Mouse (Mus musculus) forebrain, embryonic 15.5 days (tissue): ENCODE measurements around the gene Mcm10. TPM values are rescaled to one million over a fixed set of nuclear protein-coding genes. Genes with fewer than 3 reads are reported as not detected.
"Not testable (repeated sequence)": the region's sequence is repeated elsewhere in the genome, so short reads cannot be mapped to it uniquely, and the experiment has no call there.

Experiments used
- ATAC-seq: fragments of 200-750 bp; cut with Nextera tagmentation; replicated peaks from 2 replicates; pipeline ENCODE4 v1.8.0; 2017; ENCODE audit warnings: mild to moderate bottlenecking, moderate TSS enrichment, moderate library complexity
- H3K27ac ChIP-seq: fragments of 300-500 bp; sonication (generic); replicated peaks from 2 replicates; pipeline ENCODE4 v1.5.1; 2015; ENCODE audit warnings: mild to moderate bottlenecking, inconsistent platforms
- H3K27me3 ChIP-seq: fragments of 300-500 bp; sonication (generic); 2 replicates; pipeline ENCODE4 v1.6.1; 2015; ENCODE audit warnings: inconsistent platforms
- H3K36me3 ChIP-seq: fragments of 300-500 bp; sonication (generic); 2 replicates; pipeline ENCODE4 v1.6.1; 2015; ENCODE audit warnings: mild to moderate bottlenecking, inconsistent platforms
- H3K4me1 ChIP-seq: fragments of 300-500 bp; sonication (generic); 2 replicates; pipeline ENCODE4 v1.6.1; 2015; ENCODE audit warnings: inconsistent platforms
- H3K4me2 ChIP-seq: fragments of 300-500 bp; sonication (generic); replicated peaks from 2 replicates; pipeline ENCODE4 v1.6.1; 2015; ENCODE audit warnings: mild to moderate bottlenecking, inconsistent platforms
- H3K4me3 ChIP-seq: fragments of 300-500 bp; sonication (generic); 2 replicates; pipeline ENCODE4 v1.5.1; 2015; ENCODE audit warnings: mild to moderate bottlenecking, inconsistent platforms
- H3K9ac ChIP-seq: fragments of 300-500 bp; sonication (generic); replicated peaks from 2 replicates; pipeline ENCODE4 v1.6.1; 2015; ENCODE audit warnings: mild to moderate bottlenecking, inconsistent platforms
- H3K9me3 ChIP-seq: fragments of 300-500 bp; sonication (generic); 2 replicates; pipeline ENCODE4 v1.6.1; 2016; ENCODE audit warnings: inconsistent platforms
- WGBS: fragments of 180-500 bp; shearing (Covaris S2); methylation state at CpG from one replicate; pipeline ENCODE4 v1.1.7; 2015; ENCODE audit warnings: mixed read lengths; 5-methylcytosine and 5-hydroxymethylcytosine counted together
- polyA plus RNA-seq: library from polyadenylated mRNA; unstranded; fragments of >200 nt; fragmentation: Nextera tagmentation; extraction: Ambion mirVana; gene quantifications from 2 replicates; pipeline ENCODE4 v1.2.1, GENCODE M21; 2015

Gene Mcm10
- polyA plus RNA-seq, 1 experiment from 2014 or later = 11.8 TPM

GRCm38 (mm10) chr2:4969083-4969482, 43.5 kb downstream of the Mcm10 start:
- ATAC-seq = no peak
- Histone ChIP-seq H3K4me3 (no peak overlapping the region), H3K4me1 (no peaks in the 10 kb centered on the region), H3K9me3 (no peaks in the 10 kb centered on the region), H3K27me3 (no peaks in the 10 kb centered on the region), H3K4me2 (no peak overlapping the region), H3K9ac (no peak overlapping the region), H3K36me3 (no peaks in the 10 kb centered on the region), H3K27ac (no peak overlapping the region)
- 88% methylated on average over 2 of the region's 2 CpGs for WGBS

DNA sequence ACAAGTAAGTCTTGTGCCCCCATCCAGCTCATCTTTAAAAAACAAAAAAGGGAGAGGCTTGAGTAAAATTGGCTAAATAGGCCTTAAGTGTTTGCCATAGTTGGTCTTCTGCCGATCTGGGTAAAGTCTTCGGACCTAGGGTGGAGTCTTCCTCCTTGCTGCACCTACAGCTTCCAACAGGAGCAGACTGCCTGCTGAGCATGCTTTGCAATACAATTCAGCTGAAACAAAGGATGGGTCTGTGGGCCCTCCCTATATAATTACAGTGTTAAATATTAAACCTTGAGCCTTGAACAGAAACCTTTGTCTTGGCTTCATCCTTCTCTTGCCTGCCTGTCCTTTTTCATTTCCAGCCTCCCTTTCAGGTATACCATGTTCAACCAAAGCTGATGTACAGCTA, 44.8 kb downstream of the Mcm10 start:
- Histone ChIP-seq H3K9me3 (no peaks in the 10 kb centered on the region), H3K27me3 (no peaks in the 10 kb centered on the region), H3K4me1 (no peaks in the 10 kb centered on the region), H3K4me3 (no peak overlapping the region), H3K4me2 (no peak overlapping the region), H3K27ac (no peak overlapping the region), H3K36me3 (no peaks in the 10 kb centered on the region), H3K9ac (no peak overlapping the region)
- 90% methylated on average over 2 of the region's 2 CpGs for WGBS
- ATAC-seq = no peak

- no peaks in the 10 kb centered on the region for H3K36me3 ChIP-seq
- H3K4me3 ChIP-seq = no peak overlapping the region
- H3K27ac ChIP-seq = no peak overlapping the region
- H3K9ac ChIP-seq = no peak overlapping the region
- H3K4me1 ChIP-seq = no peaks in the 10 kb centered on the region
- no peaks in the 10 kb centered on the region for H3K9me3 ChIP-seq
- 90% methylated on average over 12 of the region's 12 CpGs for WGBS
- ATAC-seq = no peak
- no peak overlapping the region for H3K4me2 ChIP-seq
- H3K27me3 ChIP-seq = no peaks in the 10 kb centered on the region
Measured at GRCm38 (mm10) chr2:4958039-4958438, 54.6 kb downstream of the Mcm10 start.

GRCm38 (mm10) chr2:4954216-4954760, 58.3 kb downstream of the Mcm10 start:
- Histone ChIP-seq H3K27ac (no peak overlapping the region), H3K4me2 (no peak overlapping the region), H3K27me3 (no peaks in the 10 kb centered on the region), H3K4me3 (no peak overlapping the region), H3K9me3 (no peaks in the 10 kb centered on the region), H3K4me1 (no peaks in the 10 kb centered on the region), H3K9ac (no peak overlapping the region), H3K36me3 (no peaks in the 10 kb centered on the region)
- WGBS = 74% methylated on average over 6 of the region's 6 CpGs
- ATAC-seq = no peak

DNA sequence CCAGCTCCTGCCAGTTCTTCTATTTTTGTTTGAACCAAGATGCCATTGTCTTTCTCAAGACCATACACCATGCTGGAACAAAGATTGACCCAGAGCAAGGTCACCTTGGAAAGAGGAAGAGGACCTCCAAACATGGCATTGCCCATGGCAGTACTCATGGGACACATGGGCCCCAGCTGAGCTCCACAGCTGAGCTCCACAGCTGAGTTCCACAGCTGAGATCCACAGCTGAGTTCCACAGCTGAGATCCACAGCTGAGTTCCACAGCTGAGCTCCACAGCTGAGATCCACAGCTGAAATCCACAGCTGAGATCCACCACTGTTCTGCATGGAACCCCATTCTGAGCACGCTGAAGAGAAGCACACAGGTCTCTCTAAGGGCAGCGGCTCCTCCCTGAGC, 61.6 kb downstream of the Mcm10 start:
- H3K9me3 ChIP-seq = no peaks in the 10 kb centered on the region
- H3K27me3 ChIP-seq = no peaks in the 10 kb centered on the region
- no peak for ATAC-seq
- no peak overlapping the region for H3K27ac ChIP-seq
- H3K4me1 ChIP-seq = no peaks in the 10 kb centered on the region
- H3K4me3 ChIP-seq = no peak overlapping the region
- no peak overlapping the region for H3K9ac ChIP-seq
- no peaks in the 10 kb centered on the region for H3K36me3 ChIP-seq
- no peak overlapping the region for H3K4me2 ChIP-seq
- 100% methylated on average over 2 of the region's 2 CpGs for WGBS

DNA sequence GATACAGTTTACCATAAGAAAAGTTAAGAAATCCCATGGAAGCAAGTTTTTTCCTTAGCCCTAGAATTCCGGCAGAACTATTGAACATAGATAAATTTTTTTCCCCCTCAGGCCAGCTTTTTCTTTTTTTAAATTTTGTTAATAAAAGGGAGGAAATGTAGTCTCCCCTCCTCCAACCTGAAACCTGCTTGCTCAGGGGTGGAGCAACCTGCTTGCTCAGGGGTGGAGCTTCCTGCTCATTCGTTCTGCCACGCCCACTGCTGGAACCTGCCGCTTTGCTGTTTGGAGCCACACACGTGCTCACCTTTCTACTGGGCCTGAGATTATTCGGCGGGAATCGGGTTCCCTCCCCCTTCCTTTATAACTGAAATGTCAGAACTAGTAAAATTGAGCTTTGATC, 62.9 kb downstream of the Mcm10 start:
- H3K27me3 ChIP-seq, H3K9ac ChIP-seq, H3K36me3 ChIP-seq, H3K4me1 ChIP-seq, H3K9me3 ChIP-seq, H3K27ac ChIP-seq, H3K4me2 ChIP-seq, ATAC-seq, H3K4me3 ChIP-seq: not testable (repeated sequence)
- 81% methylated on average over 8 of the region's 8 CpGs for WGBS

GRCm38 (mm10) chr2:4940861-4941260, 71.7 kb downstream of the Mcm10 start:
- no peak for ATAC-seq
- H3K4me2 ChIP-seq = no peak overlapping the region
- H3K9ac ChIP-seq = no peak overlapping the region
- H3K4me1 ChIP-seq = no peaks in the 10 kb centered on the region
- 0 out of 2 replicates have a peak, but pooled peaks cover 2% of the 10 kb centered on the region for H3K9me3 ChIP-seq
- H3K27me3 ChIP-seq = no peaks in the 10 kb centered on the region
- H3K36me3 ChIP-seq = peaks cover 4% of the 10 kb centered on the region; the same call in 1 of the 2 replicates
- no peak overlapping the region for H3K4me3 ChIP-seq
- H3K27ac ChIP-seq = no peak overlapping the region
- 92% methylated on average over 11 of the region's 11 CpGs for WGBS

Other genes with a start within 250 kb of the Mcm10 start
- gene Sephs1, start 131.2 kb downstream of the Mcm10 start, polyA plus RNA-seq = 80.5 and 81.5 TPM in 2 replicates
- gene Phyh, start 93.8 kb downstream of the Mcm10 start, polyA plus RNA-seq = 44.6 and 50.8 TPM in 2 replicates
- gene Ucma, start 36.7 kb downstream of the Mcm10 start, polyA plus RNA-seq = not detected in 2 replicates
- gene Optn, start 51.3 kb upstream of the Mcm10 start, polyA plus RNA-seq = 5.7 and 6.6 TPM in 2 replicates
- gene Ccdc3, start 125.0 kb upstream of the Mcm10 start, polyA plus RNA-seq = 3.4 and 3.8 TPM in 2 replicates